Mouse (Mus musculus) liver, postnatal 0 days (tissue): Measurements from ENCODE around the gene Socs7.

Experiments used
- CTCF ChIP-seq: sonication (generic); IDR thresholded peaks from 2 replicates; pipeline ENCODE4 v1.5.1; 2016; ENCODE audit warnings: antibody characterized with exemption, low read depth
- EP300 ChIP-seq: IDR thresholded peaks from 2 replicates; pipeline ENCODE4 v1.6.1; 2016; ENCODE audit warnings: antibody characterized with exemption, low read depth, mild to moderate bottlenecking

- TF ChIP-seq CTCF (no peak), EP300 (no peak)
Observed at GRCm38 (mm10) chr11:97383764-97384163, 21.4 kb downstream of the Socs7 start.
